Mouse (Mus musculus) limb, embryonic 11.5 days (tissue): ENCODE measurements at regions not wholly inside any gene's neighbourhood (a gene's known extent, or its start where the extent isn't known, plus 50 kb on each side); places are given as distances from the start of the nearest gene placed in this dataset.

Experiments used
- ATAC-seq: fragments of 200-750 bp; cut with Nextera tagmentation; 2 replicates; pipeline ENCODE4 v1.8.0; 2017; ENCODE audit warnings: low read depth; ENCODE audit not compliant: insufficient number of reproducible peaks, low FRiP score, low TSS enrichment
- DNase-seq: peaks from one replicate; pipeline ENCODE4 v3.0.0-alpha.2; 2015; ENCODE audit warnings: low spot score
- H3K27ac ChIP-seq: fragments of 300-500 bp; sonication (generic); replicated peaks from 2 replicates; pipeline ENCODE4 v1.5.1; 2014; ENCODE audit warnings: low read depth, mild to moderate bottlenecking, low read length
- H3K27me3 ChIP-seq: fragments of 300-500 bp; sonication (generic); 2 replicates; pipeline ENCODE4 v1.6.1; 2014; ENCODE audit warnings: mild to moderate bottlenecking, low read length, mixed read lengths; ENCODE audit not compliant: control insufficient read depth, insufficient read depth
- H3K36me3 ChIP-seq: fragments of 300-500 bp; sonication (generic); 2 replicates; pipeline ENCODE4 v1.6.1; 2014; ENCODE audit warnings: mild to moderate bottlenecking, low read length, moderate library complexity, mixed read lengths; ENCODE audit not compliant: control insufficient read depth, insufficient read depth
- H3K4me1 ChIP-seq: fragments of 300-500 bp; sonication (generic); 2 replicates; pipeline ENCODE4 v1.6.1; 2014; ENCODE audit warnings: low read length, mixed read lengths; ENCODE audit not compliant: control insufficient read depth, insufficient read depth
- H3K4me2 ChIP-seq: fragments of 300-500 bp; sonication (generic); 2 replicates; pipeline ENCODE4 v1.6.1; 2014; ENCODE audit warnings: low read depth, mild to moderate bottlenecking, moderate library complexity; ENCODE audit not compliant: severe bottlenecking
- H3K4me3 ChIP-seq: fragments of 300-500 bp; sonication (generic); 2 replicates; pipeline ENCODE4 v1.5.1; 2014; ENCODE audit warnings: low read depth, low read length
- H3K9ac ChIP-seq: fragments of 300-500 bp; sonication (generic); 2 replicates; pipeline ENCODE4 v1.6.1; 2014; ENCODE audit warnings: mild to moderate bottlenecking, low read length
- H3K9me3 ChIP-seq: fragments of 300-500 bp; sonication (generic); 2 replicates; pipeline ENCODE4 v1.6.1; 2016; ENCODE audit warnings: low read length; ENCODE audit not compliant: control insufficient read depth
- WGBS: fragments of 180-500 bp; shearing (Covaris S2); extraction: QIAGEN DNeasy Blood & Tissue Kit; methylation state at CpG from one replicate; pipeline ENCODE4 v1.1.7; 2014; 5-methylcytosine and 5-hydroxymethylcytosine counted together

GRCm38 (mm10) chr2:9587389-9587788 lies 293.7 kb upstream of the 4930412O13Rik start:
- H3K4me3 ChIP-seq, result no peak overlapping the region
- no peak overlapping the region for H3K4me2 ChIP-seq
- H3K27ac ChIP-seq, result no peak overlapping the region
- no peaks in the 10 kb centered on the region for H3K27me3 ChIP-seq
- no peaks in the 10 kb centered on the region for H3K4me1 ChIP-seq
- DNase-seq (no peak), ATAC-seq (no peak)
- no peaks in the 10 kb centered on the region for H3K9me3 ChIP-seq
- 91% methylated on average over 3 of the region's 3 CpGs for WGBS
- no peak overlapping the region for H3K9ac ChIP-seq
- H3K36me3 ChIP-seq, result no peaks in the 10 kb centered on the region

GRCm38 (mm10) chr2:9589200-9589599 lies 291.9 kb upstream of the 4930412O13Rik start:
- H3K4me1 ChIP-seq, result no peaks in the 10 kb centered on the region
- H3K9ac ChIP-seq, result no peak overlapping the region
- H3K27me3 ChIP-seq, result no peaks in the 10 kb centered on the region
- no peak for ATAC-seq
- H3K27ac ChIP-seq, result no peak overlapping the region
- DNase-seq, result no peak
- no peaks in the 10 kb centered on the region for H3K9me3 ChIP-seq
- no peaks in the 10 kb centered on the region for H3K36me3 ChIP-seq
- no peak overlapping the region for H3K4me2 ChIP-seq
- H3K4me3 ChIP-seq, result no peak overlapping the region

- Histone ChIP-seq H3K9me3 (no peaks in the 10 kb centered on the region), H3K4me3 (no peak overlapping the region), H3K4me1 (no peaks in the 10 kb centered on the region), H3K36me3 (no peaks in the 10 kb centered on the region), H3K9ac (no peak overlapping the region), H3K4me2 (no peak overlapping the region), H3K27me3 (no peaks in the 10 kb centered on the region), H3K27ac (no peak overlapping the region)
- DNase-seq, result no peak
- 89% methylated on average over 1 of the region's 1 CpGs for whole genome bisulfite sequencing
- no peak for ATAC-seq
Measured at GRCm38 (mm10) chr2:9592531-9592930, 288.5 kb upstream of the 4930412O13Rik start.

GRCm38 (mm10) chr2:9593931-9594330 lies 287.1 kb upstream of the 4930412O13Rik start:
- H3K4me2 ChIP-seq, result no peak overlapping the region
- no peaks in the 10 kb centered on the region for H3K4me1 ChIP-seq
- H3K27ac ChIP-seq, result no peak overlapping the region
- no peaks in the 10 kb centered on the region for H3K36me3 ChIP-seq
- ATAC-seq (no peak), DNase-seq (no peak)
- WGBS, result 42% methylated on average over 10 of the region's 10 CpGs
- no peak overlapping the region for H3K4me3 ChIP-seq
- H3K9me3 ChIP-seq, result no peaks in the 10 kb centered on the region
- no peaks in the 10 kb centered on the region for H3K27me3 ChIP-seq
- H3K9ac ChIP-seq, result no peak overlapping the region

- ATAC-seq (no peak), DNase-seq (no peak)
- no peaks in the 10 kb centered on the region for H3K27me3 ChIP-seq
- H3K9me3 ChIP-seq, result no peaks in the 10 kb centered on the region
- 64% methylated on average over 8 of the region's 8 CpGs for WGBS
- H3K4me2 ChIP-seq, result no peak overlapping the region
- no peaks in the 10 kb centered on the region for H3K4me1 ChIP-seq
- no peaks in the 10 kb centered on the region for H3K36me3 ChIP-seq
- H3K27ac ChIP-seq, result no peak overlapping the region
- no peak overlapping the region for H3K4me3 ChIP-seq
- no peak overlapping the region for H3K9ac ChIP-seq
Measured at GRCm38 (mm10) chr2:9595236-9595850, 285.7 kb upstream of the 4930412O13Rik start.

- 83% methylated on average over 12 of the region's 12 CpGs for WGBS
- Histone ChIP-seq H3K4me3 (no peak overlapping the region), H3K4me2 (no peak overlapping the region), H3K27ac (no peak overlapping the region), H3K9me3 (no peaks in the 10 kb centered on the region), H3K36me3 (no peaks in the 10 kb centered on the region), H3K27me3 (no peaks in the 10 kb centered on the region), H3K4me1 (no peaks in the 10 kb centered on the region), H3K9ac (no peak overlapping the region)
- DNase-seq, result no peak
- no peak for ATAC-seq
Measured at GRCm38 (mm10) chr2:9596135-9596534, 284.9 kb upstream of the 4930412O13Rik start.

GRCm38 (mm10) chr2:9604984-9605383 lies 276.1 kb upstream of the 4930412O13Rik start:
- Histone ChIP-seq H3K9ac (no peak overlapping the region), H3K4me2 (no peak overlapping the region), H3K9me3 (no peaks in the 10 kb centered on the region), H3K27me3 (no peaks in the 10 kb centered on the region), H3K4me3 (no peak overlapping the region), H3K27ac (no peak overlapping the region), H3K36me3 (no peaks in the 10 kb centered on the region), H3K4me1 (no peaks in the 10 kb centered on the region)
- 88% methylated on average over 6 of the region's 6 CpGs for WGBS
- DNase-seq, result no peak
- ATAC-seq, result no peak

GRCm38 (mm10) chr2:9607547-9607946 lies 273.5 kb upstream of the 4930412O13Rik start:
- no peak for ATAC-seq
- no peaks in the 10 kb centered on the region for H3K27me3 ChIP-seq
- no peak for DNase-seq
- H3K9ac ChIP-seq, result no peak overlapping the region
- H3K27ac ChIP-seq, result no peak overlapping the region
- no peaks in the 10 kb centered on the region for H3K4me1 ChIP-seq
- H3K36me3 ChIP-seq, result no peaks in the 10 kb centered on the region
- no peak overlapping the region for H3K4me3 ChIP-seq
- no peaks in the 10 kb centered on the region for H3K9me3 ChIP-seq
- WGBS, result 90% methylated on average over 2 of the region's 2 CpGs
- no peak overlapping the region for H3K4me2 ChIP-seq

GRCm38 (mm10) chr2:9614415-9614814 lies 266.6 kb upstream of the 4930412O13Rik start:
- no peaks in the 10 kb centered on the region for H3K4me1 ChIP-seq
- H3K9me3 ChIP-seq, result no peaks in the 10 kb centered on the region
- 75% methylated on average over 2 of the region's 2 CpGs for WGBS
- H3K27ac ChIP-seq, result no peak overlapping the region
- H3K36me3 ChIP-seq, result no peaks in the 10 kb centered on the region
- no peaks in the 10 kb centered on the region for H3K27me3 ChIP-seq
- ATAC-seq (no peak), DNase-seq (no peak)
- H3K9ac ChIP-seq, result no peak overlapping the region
- no peak overlapping the region for H3K4me2 ChIP-seq
- no peak overlapping the region for H3K4me3 ChIP-seq
